17 mouse cellular contexts compared by ENCODE assay signal in the genomic region with DNA sequence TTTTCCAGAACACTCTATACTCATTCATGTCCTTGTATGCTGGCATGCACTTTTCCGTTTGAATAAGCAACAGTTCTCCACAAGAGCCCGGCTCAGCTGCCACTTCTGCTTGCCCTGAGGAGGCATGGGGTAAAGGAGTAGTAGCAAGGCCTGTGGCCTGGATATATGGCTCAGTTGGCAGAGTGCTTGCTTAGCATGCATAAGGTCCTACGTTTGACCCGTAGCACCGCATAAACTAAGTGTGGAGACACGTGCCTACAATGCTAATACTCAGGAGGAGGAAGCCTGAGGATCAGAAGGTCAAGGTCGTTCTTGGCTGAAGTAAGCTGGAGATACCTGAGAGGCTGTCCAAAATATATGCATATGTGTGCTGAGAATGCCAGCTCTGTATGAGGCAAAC.
DNase-seq lines count a peak whose midpoint lies in the region; TF ChIP-seq lines count a peak whose summit lies in the region.
"Had no signal": no experiment of that assay in that cellular context is flagged by ENCODE, and none has a peak within 500 bp of the region (broad histone marks: within the 10 kb centered on the region; RNA-seq: fewer than 3 reads in every experiment).

No protein-coding gene starts in this region.

- H3ac ChIP-seq in myocyte (ENCODE audit: control insufficient read depth, insufficient read length): no peak overlapping the region

- H3K4me3 ChIP-seq in CH12.LX (replicated peaks in 1 of 3; ENCODE audit: low read depth in 2 of 3, low read length in 2 of 3, poor library complexity in 1 of 3) (no peak overlapping the region), myocyte (no peak overlapping the region)
- H3K4me3 ChIP-seq in embryonic facial prominence, embryonic 10.5 days: no peak overlapping the region
- H3K4me3 ChIP-seq: forebrain, embryonic 13.5 days; heart, embryonic 13.5 days had no signal

- TF ChIP-seq POLR2A in CH12.LX (IDR thresholded peaks at IDR 0.05; ENCODE audit: low read depth, low read length) (no peak), myocyte (IDR thresholded peaks at IDR 0.05; ENCODE audit: insufficient read length, low read depth) (no peak)

- dilution Hi-C loops in CH12.LX (cut with MboI; ENCODE audit: extremely low pct_ligation_motif_present, extremely low pct_unique_long_range_greater_than_20kb, low sequenced_read_pairs): no loop called here

- H3K36me3 ChIP-seq in CH12.LX (replicated peaks in 1 of 2; ENCODE audit: control insufficient read depth in 1 of 2, insufficient read depth in 1 of 2, low read length in 1 of 2) (no peaks in the 10 kb centered on the region), myocyte (ENCODE audit: control insufficient read depth, insufficient read depth) (no peaks in the 10 kb centered on the region)
- H3K36me3 ChIP-seq in embryonic facial prominence, embryonic 10.5 days (replicated peaks): no peaks in the 10 kb centered on the region
- H3K36me3 ChIP-seq: heart, embryonic 13.5 days had no signal

- peak overlapping the region; percentile 76 for H3K4me2 ChIP-seq in CH12.LX (ENCODE audit: insufficient read depth, low read depth, poor library complexity, severe bottlenecking)
- peak overlapping the region; percentile 24 for H3K4me2 ChIP-seq in myocyte (ENCODE audit: low read depth)
- H3K4me2 ChIP-seq: forebrain, embryonic 13.5 days; heart, embryonic 13.5 days had no signal

- H3K27me3 ChIP-seq in CH12.LX (replicated peaks) (no peaks in the 10 kb centered on the region), myocyte (ENCODE audit: control insufficient read depth, insufficient read depth, insufficient read length) (no peaks in the 10 kb centered on the region)
- no peaks in the 10 kb centered on the region for H3K27me3 ChIP-seq in embryonic facial prominence, embryonic 10.5 days (replicated peaks; ENCODE audit: low read depth, poor library complexity, severe bottlenecking)
- H3K27me3 ChIP-seq: forebrain, embryonic 13.5 days; heart, embryonic 13.5 days had no signal

- H3K79me2 ChIP-seq in CH12.LX (replicated peaks; ENCODE audit: control insufficient read depth, extremely low read depth, insufficient read depth, poor library complexity, severe bottlenecking) (no peaks in the 10 kb centered on the region), myocyte (ENCODE audit: control insufficient read depth, insufficient read depth) (no peaks in the 10 kb centered on the region)

- no peak for TF ChIP-seq CTCF in CH12.LX (conservative IDR thresholded peaks at IDR 0.05 in 1 of 2, IDR thresholded peaks at IDR 0.05 in 1 of 2; ENCODE audit: low read depth in 2 of 2, low read length in 2 of 2)

- H3K9ac ChIP-seq in CH12.LX (ENCODE audit: insufficient read depth, low read depth): no peak overlapping the region
- H3K9ac ChIP-seq: forebrain, embryonic 13.5 days; forebrain, postnatal 0 days; heart, embryonic 13.5 days had no signal

- H3K9me3 ChIP-seq in CH12.LX (replicated peaks; ENCODE audit: low read length): no peaks in the 10 kb centered on the region
- 0 out of 2 replicates have a peak, but pooled peaks cover 2% of the 10 kb centered on the region for H3K9me3 ChIP-seq in embryonic facial prominence, embryonic 10.5 days
- H3K9me3 ChIP-seq: forebrain, embryonic 13.5 days; heart, embryonic 13.5 days had no signal

- H3K4me1 ChIP-seq in CH12.LX (ENCODE audit: control insufficient read depth in 1 of 2, insufficient read depth in 2 of 2): peaks cover 4 to 17% of the 10 kb centered on the region in 2 experiments
- H3K4me1 ChIP-seq in embryonic facial prominence, embryonic 10.5 days: no peaks in the 10 kb centered on the region
- H3K4me1 ChIP-seq: heart, embryonic 13.5 days had no signal

- TF ChIP-seq EP300 in CH12.LX (IDR thresholded peaks at IDR 0.05; ENCODE audit: low read length): no peak

- H3K27ac ChIP-seq in CH12.LX (ENCODE audit: insufficient read depth, low read depth): no peak overlapping the region
- H3K27ac ChIP-seq in embryonic facial prominence, embryonic 10.5 days (replicated peaks): no peak overlapping the region
- H3K27ac ChIP-seq: forebrain, embryonic 13.5 days; heart, embryonic 13.5 days; hindbrain, postnatal 0 days had no signal

- TF ChIP-seq RAD21 in CH12.LX (IDR thresholded peaks at IDR 0.05; ENCODE audit: low read depth, low read length): no peak

- peak; percentile 81 for DNase-seq in heart, adult 11 months
- no peak for DNase-seq in heart, adult 18-20 months
- DNase-seq in lung, postnatal 10 days: peak; percentile 34
- no peak for DNase-seq in lung, adult 18-20 months
- DNase-seq in CH12.LX (ENCODE audit: extremely low read depth): peak; percentile 46
- no peak for DNase-seq in embryonic facial prominence, embryonic 10.5 days (ENCODE audit: low spot score)
- DNase-seq: adrenal gland, adult 2 months; cerebellum, adult 11 months; cerebellum, adult 8-10 months; cerebellum, postnatal 36 days; gastrocnemius, postnatal 14 days; heart, postnatal 36 days had no signal

- in situ Hi-C loops in CH12.LX (cut with MboI; ENCODE audit: low pct_ligation_motif_present, low pct_unique_long_range_greater_than_20kb, low sequenced_read_pairs): no loop called here

- 86% methylated on average over 7 of the region's 7 CpGs for WGBS in embryonic facial prominence, embryonic 10.5 days

TF ChIP-seq in CH12.LX, 34 proteins besides CTCF, POLR2A, EP300 and RAD21:
- TF ChIP-seq RCOR1 (conservative IDR thresholded peaks at IDR 0.05; ENCODE audit: low read depth, low read length) (no peak), IRF4 (IDR thresholded peaks at IDR 0.05; ENCODE audit: low read depth, low read length) (0 out of 2 replicates have a peak, but pooled peaks have one; percentile 20), MXI1 (IDR thresholded peaks at IDR 0.05; ENCODE audit: low read depth, low read length) (no peak), GABPA (IDR thresholded peaks at IDR 0.05; ENCODE audit: insufficient replicate concordance, low read depth, low read length) (no peak), SIN3A (IDR thresholded peaks at IDR 0.05; ENCODE audit: low read length) (no peak), POLR2AphosphoS2 (IDR thresholded peaks at IDR 0.05; ENCODE audit: low read depth, low read length) (no peak), ETS1 (conservative IDR thresholded peaks at IDR 0.05; ENCODE audit: low read depth, low read length) (no peak), BHLHE40 (IDR thresholded peaks at IDR 0.05; ENCODE audit: low read depth, low read length) (peak; percentile 65), ZC3H11A (IDR thresholded peaks at IDR 0.05; ENCODE audit: low read depth, low read length) (no peak), NELFE (IDR thresholded peaks at IDR 0.05; ENCODE audit: low read depth, low read length) (no peak)

TF ChIP-seq in myocyte, 11 proteins besides CTCF, POLR2A, EP300 and RAD21:
- TF ChIP-seq REST (IDR thresholded peaks at IDR 0.05; ENCODE audit: insufficient read depth, insufficient read length) (no peak), MYOG (IDR thresholded peaks at IDR 0.05; ENCODE audit: control insufficient read depth in 1 of 3, insufficient read depth in 1 of 3, insufficient read length in 2 of 3, low read depth in 2 of 3) (no peak), MYOD1 (IDR thresholded peaks at IDR 0.05; ENCODE audit: control insufficient read depth in 1 of 3, insufficient read length in 2 of 3, low read depth in 2 of 3) (no peak), CEBPB (IDR thresholded peaks at IDR 0.05; ENCODE audit: insufficient read depth, poor library complexity, severe bottlenecking) (no peak), TCF12 (IDR thresholded peaks at IDR 0.05; ENCODE audit: insufficient read depth, poor library complexity, severe bottlenecking) (no peak), MAX (IDR thresholded peaks at IDR 0.05; ENCODE audit: low read depth) (no peak)

Comparison
In these comparisons a context has a peak if more than half of its experiments do, and no peak if none do; other contexts are left out.
1. DNase-seq: peak in heart, adult 11 months (single experiment), lung, postnatal 10 days (single experiment) and CH12.LX (single experiment); none in heart, adult 18-20 months (0 of 2), lung, adult 18-20 months (0 of 2) and embryonic facial prominence, embryonic 10.5 days (single experiment).